Mouse (Mus musculus) liver, postnatal 0 days (tissue): ENCODE data around the gene Smad5.

Experiments used
- CTCF ChIP-seq: sonication (generic); IDR thresholded peaks from 2 replicates; pipeline ENCODE4 v1.5.1; 2016; ENCODE audit warnings: antibody characterized with exemption, low read depth
- EP300 ChIP-seq: IDR thresholded peaks from 2 replicates; pipeline ENCODE4 v1.6.1; 2016; ENCODE audit warnings: antibody characterized with exemption, low read depth, mild to moderate bottlenecking

GRCm38 (mm10) chr13:56741691-56742090 lies 38.9 kb downstream of the Smad5 start:
- no peak for TF ChIP-seq EP300
- no peak for TF ChIP-seq CTCF
